Mouse (Mus musculus) liver, adult 2 months (tissue): ENCODE measurements around the gene Vangl1.

ENCODE experiments used
- CTCF ChIP-seq: fragments of 200-500 bp; IDR thresholded peaks from 2 replicates; pipeline ENCODE4 v1.5.1; 2011; ENCODE audit warnings: low read depth, low read length, control low read depth
- POLR2A ChIP-seq: fragments of 200-500 bp; IDR thresholded peaks from 2 replicates; pipeline ENCODE4 v1.6.1; 2011; ENCODE audit warnings: low read length, control low read depth; ENCODE audit not compliant: insufficient read depth; ENCODE audit errors: extremely low read depth

DNA sequence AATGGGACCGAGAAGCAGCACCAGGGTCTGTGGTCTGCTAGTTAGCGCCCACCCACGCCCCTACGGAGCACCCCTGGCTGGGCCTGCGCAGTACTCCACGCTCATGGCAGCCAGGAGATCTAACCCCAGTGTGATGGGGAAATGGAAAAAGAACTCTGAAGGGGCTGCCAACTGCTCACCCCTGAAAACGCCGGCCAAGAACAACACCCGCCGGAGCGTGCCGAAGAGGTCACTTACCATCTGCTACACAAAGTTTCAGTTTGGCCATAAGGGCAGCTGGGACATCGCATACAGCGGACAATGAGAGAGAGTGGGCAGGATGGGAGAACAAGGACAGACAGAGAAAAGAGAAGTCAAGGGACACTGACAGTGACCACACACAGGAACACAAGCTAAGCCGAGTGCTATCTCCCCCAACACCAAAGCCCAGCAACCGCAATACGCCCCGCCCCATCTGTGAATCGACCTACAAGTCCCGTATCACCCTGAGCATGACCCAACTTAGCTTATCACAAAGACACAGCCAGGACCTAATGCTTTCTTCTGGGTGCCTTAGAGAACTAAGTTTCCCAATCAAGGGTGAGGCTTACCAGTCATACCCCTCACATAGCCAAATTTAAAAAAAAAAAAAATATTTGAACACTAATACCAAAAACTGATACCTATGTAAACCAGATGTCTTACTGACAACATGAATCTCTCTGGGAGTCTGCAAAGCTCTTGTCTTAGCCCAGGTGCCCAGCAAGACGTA is 38.8 kb downstream of the Vangl1 start:
- TF ChIP-seq CTCF (no peak), POLR2A (no peak)
